Mouse (Mus musculus) CH12.LX (cell line): ENCODE data around the gene Bcl10. TPM values are rescaled to one million over a fixed set of nuclear protein-coding genes. Genes with fewer than 3 reads are reported as not detected.
A peak's percentile ranks its signal among the peaks of the same experiment; 100 is the strongest.

Experiments used
- DNase-seq: peaks from one replicate; pipeline ENCODE4 v3.0.0-alpha.2; 2013; ENCODE audit errors: extremely low read depth
- H3K27ac ChIP-seq: 2 replicates; pipeline ENCODE4 v1.5.1; 2012; ENCODE audit warnings: low read depth, mild to moderate bottlenecking, control low read depth, moderate library complexity; ENCODE audit not compliant: insufficient read depth
- H3K27me3 ChIP-seq: replicated peaks from 2 replicates; pipeline ENCODE3; 2012; ENCODE audit warnings: inconsistent platforms
- H3K36me3 ChIP-seq, 2 experiments: replicated peaks in 1 of 2; 2 replicates each; pipeline versions ENCODE3 to v1.6.1; 2012; ENCODE audit warnings: inconsistent platforms in 1 of 2, low read length in 1 of 2, mild to moderate bottlenecking in 1 of 2, mixed read lengths in 1 of 2, moderate library complexity in 1 of 2; ENCODE audit not compliant: control insufficient read depth in 1 of 2, insufficient read depth in 1 of 2
- H3K4me1 ChIP-seq, 2 experiments: 2 replicates each; pipeline ENCODE4 v1.6.1; 2012; ENCODE audit warnings: inconsistent platforms in 1 of 2, moderate library complexity in 1 of 2; ENCODE audit not compliant: insufficient read depth in 2 of 2, control insufficient read depth in 1 of 2
- H3K4me2 ChIP-seq: 2 replicates; pipeline ENCODE4 v1.6.1; 2012; ENCODE audit warnings: low read depth, mild to moderate bottlenecking, control low read depth; ENCODE audit not compliant: poor library complexity, insufficient read depth, severe bottlenecking
- H3K4me3 ChIP-seq, 3 experiments: fragments of 150-350 bp in 1 of 3; sonication (generic) in 1 of 3; replicated peaks in 1 of 3; 2 replicates each; pipeline versions ENCODE3 to v1.5.1; 2011 to 2012; ENCODE audit warnings: low read depth in 2 of 3, low read length in 2 of 3, mild to moderate bottlenecking in 2 of 3, moderate library complexity in 2 of 3, control low read depth in 1 of 3, improper control_type of control experiment in 1 of 3, inconsistent platforms in 1 of 3, mixed read lengths in 1 of 3; ENCODE audit not compliant: poor library complexity in 1 of 3
- H3K79me2 ChIP-seq: replicated peaks from 2 replicates; pipeline ENCODE4 v1.6.1; 2012; ENCODE audit warnings: mild to moderate bottlenecking, moderate library complexity; ENCODE audit not compliant: control insufficient read depth, poor library complexity, insufficient read depth, severe bottlenecking; ENCODE audit errors: extremely low read depth
- H3K9ac ChIP-seq: 2 replicates; pipeline ENCODE4 v1.6.1; 2012; ENCODE audit warnings: low read depth, mild to moderate bottlenecking, control low read depth, moderate library complexity; ENCODE audit not compliant: insufficient read depth
- H3K9me3 ChIP-seq: replicated peaks from 2 replicates; pipeline ENCODE3; 2012; ENCODE audit warnings: low read length, inconsistent platforms, mixed read lengths
- CHD2 ChIP-seq: IDR thresholded peaks from 2 replicates; pipeline ENCODE4 v1.6.1; 2011; ENCODE audit warnings: low read length, improper control_type of control experiment
- CTCF ChIP-seq, 2 experiments: IDR thresholded peaks in 1 of 2; conservative IDR thresholded peaks in 1 of 2; 2 replicates each; pipeline ENCODE4 v1.5.1; 2011 to 2012; ENCODE audit warnings: low read depth in 2 of 2, low read length in 2 of 2, improper control_type of control experiment in 1 of 2, inconsistent platforms in 1 of 2, mild to moderate bottlenecking in 1 of 2, moderate library complexity in 1 of 2
- E2F4 ChIP-seq: IDR thresholded peaks from 2 replicates; pipeline ENCODE4 v1.6.1; 2011; ENCODE audit warnings: low read depth, low read length, improper control_type of control experiment; ENCODE audit not compliant: insufficient replicate concordance
- ELF1 ChIP-seq: IDR thresholded peaks from 2 replicates; pipeline ENCODE4 v1.6.1; 2014; ENCODE audit warnings: low read depth, mild to moderate bottlenecking, inconsistent platforms, low read length, improper control_type of control experiment
- EP300 ChIP-seq: IDR thresholded peaks from 2 replicates; pipeline ENCODE4 v1.6.1; 2011; ENCODE audit warnings: low read length, improper control_type of control experiment
- GABPA ChIP-seq: IDR thresholded peaks from 2 replicates; pipeline ENCODE4 v1.6.1; 2012; ENCODE audit warnings: low read depth, low read length, improper control_type of control experiment, inconsistent platforms; ENCODE audit not compliant: insufficient replicate concordance
- HCFC1 ChIP-seq: IDR thresholded peaks from 2 replicates; pipeline ENCODE4 v1.6.1; 2012; ENCODE audit warnings: low read depth, mild to moderate bottlenecking, inconsistent platforms, low read length, improper control_type of control experiment
- IRF4 ChIP-seq: IDR thresholded peaks from 2 replicates; pipeline ENCODE4 v1.6.1; 2014; ENCODE audit warnings: low read depth, mild to moderate bottlenecking, inconsistent platforms, low read length, improper control_type of control experiment
- JUN ChIP-seq: IDR thresholded peaks from 2 replicates; pipeline ENCODE4 v1.6.1; 2011; ENCODE audit warnings: low read depth, mild to moderate bottlenecking, low read length, improper control_type of control experiment, moderate library complexity; ENCODE audit not compliant: insufficient read depth
- MAZ ChIP-seq: IDR thresholded peaks from 2 replicates; pipeline ENCODE4 v1.6.1; 2012; ENCODE audit warnings: low read depth, mild to moderate bottlenecking, inconsistent platforms, low read length, improper control_type of control experiment, moderate library complexity
- MXI1 ChIP-seq: IDR thresholded peaks from 2 replicates; pipeline ENCODE4 v1.6.1; 2011; ENCODE audit warnings: mild to moderate bottlenecking, low read depth, low read length, improper control_type of control experiment
- MYC ChIP-seq: IDR thresholded peaks from 2 replicates; pipeline ENCODE4 v1.6.1; 2011; ENCODE audit warnings: low read depth, mild to moderate bottlenecking, improper control_type of control experiment, low read length
- NRF1 ChIP-seq: IDR thresholded peaks from 2 replicates; pipeline ENCODE4 v1.6.1; 2014; ENCODE audit warnings: low read depth, mild to moderate bottlenecking, inconsistent platforms, low read length, improper control_type of control experiment, moderate library complexity
- POLR2AphosphoS2 ChIP-seq: IDR thresholded peaks from 2 replicates; pipeline ENCODE4 v1.6.1; 2011; ENCODE audit warnings: low read depth, low read length, improper control_type of control experiment
- TCF12 ChIP-seq: IDR thresholded peaks from 2 replicates; pipeline ENCODE4 v1.6.1; 2014; ENCODE audit warnings: low read depth, mild to moderate bottlenecking, inconsistent platforms, low read length, improper control_type of control experiment
- UBTF ChIP-seq: IDR thresholded peaks from 2 replicates; pipeline ENCODE4 v1.6.1; 2012; ENCODE audit warnings: low read depth, mild to moderate bottlenecking, inconsistent platforms, low read length, improper control_type of control experiment, moderate library complexity
- USF2 ChIP-seq: conservative IDR thresholded peaks from 2 replicates; pipeline ENCODE4 v1.6.1; 2011; ENCODE audit warnings: low read depth, low read length, improper control_type of control experiment
- ZC3H11A ChIP-seq: IDR thresholded peaks from 2 replicates; pipeline ENCODE4 v1.6.1; 2012; ENCODE audit warnings: low read depth, mild to moderate bottlenecking, inconsistent platforms, low read length, improper control_type of control experiment
- ZNF384 ChIP-seq: IDR thresholded peaks from 2 replicates; pipeline ENCODE4 v1.6.1; 2012; ENCODE audit warnings: low read depth, low read length, improper control_type of control experiment, inconsistent platforms
- dilution Hi-C: fragments of 300-500 bp; cut with MboI; formaldehyde crosslinking; loops from 2 replicates; pipeline ENCODE4 v1.14.3; 2020; ENCODE audit warnings: low sequenced_read_pairs; ENCODE audit not compliant: extremely low pct_unique_long_range_greater_than_20kb, extremely low pct_ligation_motif_present
- in situ Hi-C: fragments of 300-500 bp; cut with MboI; formaldehyde crosslinking; loops from 3 replicates; pipeline ENCODE4 v1.14.3; 2019; ENCODE audit warnings: low sequenced_read_pairs, low pct_ligation_motif_present, low pct_unique_long_range_greater_than_20kb, mixed read lengths
- polyA plus RNA-seq: library from polyadenylated mRNA; unstranded; fragments of >175 nt; gene quantifications from 2 replicates; pipeline ENCODE4 v1.2.1, GENCODE M21; 2012; ENCODE audit warnings: low read depth; ENCODE audit not compliant: insufficient read length
- total RNA-seq, 2 experiments: library from RNA; depleted of rRNA; stranded (reverse); fragments of 300-350 nt in 1 of 2; fragments of >200 nt in 1 of 2; gene quantifications; 2 replicates each; pipeline ENCODE4 v1.2.3; 2012 to 2014

Bcl10 gene
- total and polyA plus RNA-seq, 3 experiments: 73.6 to 177 (median 103) TPM

GRCm38 (mm10) chr3:145925506-145925905, 2.9 kb downstream of the Bcl10 start:
- no peak for TF ChIP-seq HCFC1
- no peak for TF ChIP-seq JUN
- TF ChIP-seq UBTF: no peak
- no peak for TF ChIP-seq USF2
- no peak for DNase-seq
- Histone ChIP-seq H3K4me1 (peaks cover 12 to 64% of the 10 kb centered on the region in 2 experiments), H3K79me2 (peaks cover 50% of the 10 kb centered on the region), H3K9ac (peak overlapping the region; percentile 97; the same call in 1 of the 2 replicates), H3K4me3 (peak overlapping the region; percentile 74 to 91 (median 87)), H3K4me2 (peak overlapping the region; percentile 77), H3K9me3 (peaks cover 18% of the 10 kb centered on the region), H3K27me3 (no peaks in the 10 kb centered on the region), H3K36me3 (peaks cover 26 to 47% of the 10 kb centered on the region in 2 experiments), H3K27ac (no peak overlapping the region)
- in situ Hi-C loops (no loop called here), dilution Hi-C loops (no loop called here)

GRCm38 (mm10) chr3:145929525-145930400, 7.2 kb downstream of the Bcl10 start:
- dilution Hi-C loops (no loop called here), in situ Hi-C loops (no loop called here)
- peaks cover 58 to 84% of the 10 kb centered on the region in 2 experiments for H3K36me3 ChIP-seq
- H3K9ac ChIP-seq: no peak overlapping the region
- H3K27ac ChIP-seq: peak overlapping the region; percentile 37; the same call in 1 of the 2 replicates
- DNase-seq: no peak
- H3K4me3 ChIP-seq: no peak overlapping the region
- TF ChIP-seq TCF12: no peak
- peak; percentile 53 for TF ChIP-seq EP300
- no peak for TF ChIP-seq CHD2
- no peak for TF ChIP-seq GABPA
- 0 out of 2 replicates have a peak, but pooled peaks have one; percentile 27 for TF ChIP-seq E2F4
- no peak for TF ChIP-seq NRF1
- no peak for TF ChIP-seq CTCF (conservative IDR thresholded peaks at IDR 0.05 in 1 of 2, IDR thresholded peaks at IDR 0.05 in 1 of 2; ENCODE audit: low read depth in 2 of 2, low read length in 2 of 2)
- no peak for TF ChIP-seq ZC3H11A
- 0 out of 2 replicates have a peak, but pooled peaks have one; percentile 12 for TF ChIP-seq IRF4
- no peak for TF ChIP-seq MAZ
- TF ChIP-seq MYC: no peak
- TF ChIP-seq ELF1: no peak
- peak; percentile 65 for TF ChIP-seq ZNF384
- TF ChIP-seq POLR2AphosphoS2: no peak
- no peak for TF ChIP-seq MXI1
- no peaks in the 10 kb centered on the region for H3K27me3 ChIP-seq
- H3K9me3 ChIP-seq: peaks cover 18% of the 10 kb centered on the region
- H3K79me2 ChIP-seq: peaks cover 49% of the 10 kb centered on the region
- H3K4me2 ChIP-seq: no peak overlapping the region
- H3K4me1 ChIP-seq: peaks cover 16 to 77% of the 10 kb centered on the region in 2 experiments
